Mouse (Mus musculus): Measurements from ENCODE around the gene Pnn. TPM values are rescaled to one million over a fixed set of nuclear protein-coding genes. Genes with fewer than 3 reads are reported as not detected.

Pnn gene
- total RNA-seq, 2 experiments from 2014 or later = 18.2 to 22.5 TPM

GRCm38 (mm10) chr12:59086171-59086570 lies 19.5 kb downstream of the Pnn start:
- no peak for DNase-seq

GRCm38 (mm10) chr12:59093543-59093942 lies 26.9 kb downstream of the Pnn start:
- Histone ChIP-seq H3K27ac (no peak overlapping the region), H3K4me3 (no peak overlapping the region)
- intact Hi-C loops (cut with DNase I) = no loop called here
- no peak for TF ChIP-seq CTCF (IDR thresholded peaks at IDR 0.05)
- no peak for DNase-seq

More at GRCm38 (mm10) chr12:59086171-59086570, 19.5 kb downstream of the Pnn start:
- no peak for TF ChIP-seq CTCF (IDR thresholded peaks at IDR 0.05)
- Histone ChIP-seq H3K27ac (no peak overlapping the region), H3K4me3 (no peak overlapping the region)
- intact Hi-C loops (cut with DNase I) = no loop called here

DNA sequence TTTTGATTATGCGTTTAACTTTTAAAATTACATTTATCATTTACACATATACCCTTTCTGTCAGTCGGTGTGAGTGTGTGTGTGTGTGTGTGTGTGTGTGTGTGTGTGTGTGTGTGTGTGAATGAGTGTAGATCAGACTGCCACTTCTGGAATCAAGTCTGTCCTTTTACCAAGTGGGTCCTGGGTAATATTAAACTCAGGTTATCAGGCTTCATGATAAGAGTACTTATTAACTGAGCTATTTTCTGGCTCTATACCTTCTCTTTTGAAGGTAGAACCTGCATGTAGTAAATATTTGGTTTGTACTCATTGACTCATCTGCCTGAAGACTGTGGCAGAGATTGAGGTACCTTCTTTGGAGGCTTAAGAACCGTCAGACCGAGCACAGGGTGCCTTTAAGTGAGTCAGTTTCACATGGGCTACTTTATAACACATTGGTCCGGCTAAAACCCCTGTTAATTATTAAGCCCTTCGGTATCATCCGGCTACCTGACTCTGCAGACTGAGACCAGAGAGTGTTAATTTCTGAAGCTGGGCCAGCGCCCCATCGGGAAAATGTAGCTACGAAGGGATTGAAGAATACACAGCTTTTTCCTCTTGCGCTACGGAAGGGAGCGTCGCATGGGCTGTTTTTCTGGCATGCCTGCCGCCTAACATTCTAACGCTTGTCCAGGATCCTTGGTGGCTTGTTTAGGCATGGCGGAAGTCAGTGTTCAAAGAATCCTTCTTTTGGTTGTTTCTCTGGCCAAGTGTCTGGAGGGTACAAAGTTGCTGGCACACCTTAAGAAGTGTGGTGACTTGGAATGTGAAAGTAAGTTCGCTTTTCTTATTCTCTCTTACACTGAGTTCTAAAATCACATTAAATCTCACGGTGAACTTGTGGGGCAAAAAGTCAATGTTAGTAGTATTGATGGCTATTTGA lies 28.7 kb downstream of the Pnn start, which contains the start of gene Mia2:
Gene Mia2, plus strand, starts transcription at position 696 of the 922 bp plus-strand sequence.
- H3K27ac ChIP-seq = no peak within 1 kb of the TSS
- TF ChIP-seq CTCF (IDR thresholded peaks at IDR 0.05) = no peak
- H3K4me3 ChIP-seq = no peak within 1 kb of the TSS
- DNase-seq = no peak
- intact Hi-C loops (cut with DNase I) = no loop called here

DNA sequence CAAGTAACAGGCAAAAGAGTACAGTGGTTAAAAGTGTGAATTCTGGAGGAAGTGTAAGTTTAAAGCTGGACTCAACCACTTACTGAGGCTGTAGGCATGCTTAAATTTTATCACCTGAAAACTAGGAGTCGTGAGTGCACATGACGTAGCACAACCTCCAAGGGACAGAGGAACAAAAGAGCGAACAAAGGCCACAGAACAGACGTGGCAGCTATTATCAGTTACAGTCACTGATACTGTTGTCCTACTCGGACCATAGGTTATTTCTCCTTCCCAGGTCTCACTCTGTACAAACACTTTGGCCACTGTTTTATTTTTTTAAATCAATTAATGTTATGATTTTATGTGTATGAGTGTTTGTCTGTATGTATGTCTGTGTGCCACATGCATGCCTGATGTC lies 38.1 kb downstream of the Pnn start:
- no peak for DNase-seq
- TF ChIP-seq CTCF (IDR thresholded peaks at IDR 0.05) = no peak
- Histone ChIP-seq H3K27ac (no peak overlapping the region), H3K4me3 (no peak overlapping the region)
- intact Hi-C loops (cut with DNase I) = no loop called here

DNA sequence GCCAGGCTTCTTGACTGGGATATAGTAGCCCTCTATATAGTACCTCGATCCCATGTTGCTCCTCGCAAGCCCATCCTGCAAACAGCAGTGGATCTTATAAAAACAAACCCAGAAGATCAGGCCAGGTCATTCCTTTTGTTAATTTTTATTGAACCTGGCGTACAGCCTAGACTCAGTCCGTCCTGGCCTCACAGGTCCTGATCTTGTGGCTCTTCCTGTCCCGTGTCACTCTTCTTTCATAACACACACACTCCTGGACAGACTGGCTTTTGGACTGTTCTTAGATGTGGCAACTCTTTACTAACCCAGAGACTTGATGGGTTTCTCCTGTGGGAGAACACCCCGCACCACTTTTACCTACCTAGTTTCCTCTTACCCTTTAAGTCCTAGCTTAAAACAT lies 39.2 kb downstream of the Pnn start:
- DNase-seq = no peak
- intact Hi-C loops (cut with DNase I) = no loop called here
- no peak overlapping the region for H3K4me3 ChIP-seq
- no peak overlapping the region for H3K27ac ChIP-seq
- no peak for TF ChIP-seq CTCF (IDR thresholded peaks at IDR 0.05)

GRCm38 (mm10) chr12:59106491-59106890 lies 39.8 kb downstream of the Pnn start:
- no peak for DNase-seq
- H3K27ac ChIP-seq = no peak overlapping the region
- H3K4me3 ChIP-seq = no peak overlapping the region
- intact Hi-C loops (cut with DNase I) = no loop called here
- no peak for TF ChIP-seq CTCF (IDR thresholded peaks at IDR 0.05)

DNA sequence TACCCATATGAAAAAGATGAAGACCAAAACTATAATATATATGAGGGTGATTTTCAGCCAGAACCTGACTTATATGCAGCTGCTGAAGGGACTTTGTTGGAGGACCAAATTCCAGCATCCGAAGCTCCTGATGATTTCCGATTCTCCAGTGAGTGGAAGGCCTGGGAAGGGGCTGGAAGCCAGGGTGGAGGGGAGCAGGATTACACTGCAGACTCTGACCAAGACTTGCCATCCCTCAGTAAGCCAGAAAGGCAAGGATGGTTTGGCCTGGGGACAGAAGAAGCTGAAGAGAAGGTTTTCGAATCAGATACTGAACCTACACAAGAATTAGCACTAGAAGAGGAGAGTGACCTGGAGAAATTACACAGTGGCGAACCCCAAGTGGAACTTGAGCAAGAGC lies 41.2 kb downstream of the Pnn start:
- Histone ChIP-seq H3K27ac (no peak overlapping the region), H3K4me3 (no peak overlapping the region)
- DNase-seq = no peak
- TF ChIP-seq CTCF (IDR thresholded peaks at IDR 0.05) = no peak
- intact Hi-C loops (cut with DNase I) = no loop called here

DNA sequence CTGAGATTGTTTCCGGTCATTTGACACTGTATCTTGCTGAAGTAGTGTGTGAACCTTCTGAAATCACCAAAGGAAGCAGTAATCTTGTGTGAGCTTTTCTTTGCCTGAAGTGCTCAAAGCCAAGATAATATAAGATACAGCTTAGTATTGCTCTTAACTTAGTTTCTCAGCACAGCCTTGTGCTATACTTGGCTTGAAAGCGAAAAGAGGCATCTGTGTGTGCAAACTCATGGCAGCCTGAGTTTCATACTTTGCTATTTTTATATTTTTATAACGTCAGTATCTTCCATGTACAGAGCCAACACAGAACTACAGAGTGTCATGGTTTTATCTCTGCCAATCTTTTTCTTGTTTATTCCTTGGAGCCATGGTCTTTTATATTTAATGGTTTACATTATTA lies 50.5 kb downstream of the Pnn start:
- no peak for DNase-seq
- TF ChIP-seq CTCF (IDR thresholded peaks at IDR 0.05) = no peak
- Histone ChIP-seq H3K4me3 (no peak overlapping the region), H3K27ac (no peak overlapping the region)
- intact Hi-C loops (cut with DNase I) = no loop called here

Other genes starting within 250 kb of the Pnn start
- gene Sec23a, start 54.9 kb upstream of the Pnn start, total RNA-seq (2021) = 10 to 100 TPM; 54.7 to 61.6 TPM
- gene Gemin2, start 53.5 kb upstream of the Pnn start, total RNA-seq (2021) = 1 to 10 TPM; 4.3 to 5.0 TPM
- 10 to 100 TPM; 46.4 to 60.7 TPM for gene Trappc6b, start 5.4 kb upstream of the Pnn start, total RNA-seq (2021)
- 100 to 1,000 TPM; 113 to 123 TPM for gene Mia2, start 28.9 kb downstream of the Pnn start, total RNA-seq (2021)
- gene Fbxo33, start 152.8 kb downstream of the Pnn start, total RNA-seq (2021) = 1 to 10 TPM; 2.4 to 3.4 TPM

All from gastrocnemius, adult 2 months (tissue).